Mouse (Mus musculus) CD8-positive naive resting alpha-beta T cell, adult 2 months (primary cell): ENCODE measurements around the gene Wwc2.
"Not testable (repeated sequence)": the region's sequence is repeated elsewhere in the genome, so short reads cannot be mapped to it uniquely, and the experiment has no call there.

Source experiments
- DNase-seq, 2 experiments: peaks; one replicate each; pipeline ENCODE4 v3.0.0; 2022; ENCODE audit warnings: low read depth in 2 of 2, low spot score in 2 of 2

Wwc2 gene

DNA sequence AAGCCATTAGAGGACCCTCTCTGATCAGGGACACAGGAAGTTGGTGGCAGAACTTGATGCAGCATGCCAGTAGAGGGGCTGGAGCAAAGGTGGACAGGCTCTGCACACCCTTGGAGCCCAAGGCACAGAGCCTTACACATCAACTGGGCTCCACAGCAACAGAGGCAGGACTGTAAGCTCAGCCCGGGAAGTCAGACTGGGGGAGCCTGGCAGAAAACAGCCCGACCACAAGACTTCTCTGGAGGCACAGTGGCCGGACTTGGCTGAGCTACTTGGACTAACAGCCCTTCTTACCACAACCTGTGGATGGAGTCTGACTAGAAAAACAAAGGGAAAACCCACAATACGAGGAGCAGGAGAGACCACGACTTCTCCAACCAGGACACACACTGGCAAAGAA, 137.4 kb downstream of the Wwc2 start:
- no peak for DNase-seq

DNA sequence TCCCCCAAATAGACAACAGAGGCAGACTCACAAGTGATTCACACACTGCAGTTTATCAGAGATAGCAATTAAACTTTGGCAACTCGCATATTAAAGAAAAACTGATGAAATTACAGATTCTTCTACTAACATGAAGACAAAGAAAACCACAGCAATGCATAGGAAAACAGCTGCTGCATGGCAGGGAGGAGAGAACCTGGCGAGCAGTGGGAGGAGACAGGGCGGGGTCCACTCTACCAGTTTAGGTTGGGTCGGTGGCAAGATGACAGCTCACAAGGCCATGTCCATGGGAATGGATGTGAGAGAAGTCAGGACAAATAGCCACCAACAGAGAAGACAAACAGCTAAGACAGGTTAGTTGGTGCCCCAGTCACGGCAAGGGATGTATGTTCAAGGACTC, 138.0 kb downstream of the Wwc2 start:
- DNase-seq = no peak

DNA sequence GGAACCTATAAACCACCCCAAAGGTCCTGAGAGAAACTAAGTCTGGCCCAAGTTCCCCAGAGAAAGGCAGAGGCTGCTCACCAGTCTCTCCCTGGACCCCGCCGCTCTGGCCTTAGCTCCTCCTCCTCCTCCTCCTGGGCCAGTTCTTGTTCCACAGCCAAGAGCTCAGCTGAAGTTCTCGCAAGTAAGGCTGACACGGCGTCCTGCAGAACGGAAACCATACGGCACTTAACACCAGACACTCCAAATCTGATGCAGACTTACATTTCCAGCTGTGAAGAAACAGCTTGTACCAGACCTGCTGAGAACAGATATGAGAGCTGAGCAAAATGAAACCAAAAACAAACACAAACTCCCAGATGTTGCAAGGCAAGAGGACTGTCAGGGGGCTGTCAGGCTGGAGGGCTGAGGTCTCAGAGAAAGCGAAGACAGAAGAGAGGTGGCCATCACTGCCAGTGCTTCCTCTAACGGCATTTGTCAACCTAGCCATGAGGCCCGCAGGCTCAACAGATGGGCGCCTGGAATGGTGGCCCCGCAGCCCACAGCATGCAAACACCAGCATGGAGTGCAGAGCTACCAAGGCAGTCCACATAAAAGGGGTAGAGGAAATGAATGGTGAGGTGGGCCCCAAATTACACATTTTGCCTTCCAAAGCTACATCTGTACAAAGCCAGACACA, 138.8 kb downstream of the Wwc2 start:
- no peak for DNase-seq

DNA sequence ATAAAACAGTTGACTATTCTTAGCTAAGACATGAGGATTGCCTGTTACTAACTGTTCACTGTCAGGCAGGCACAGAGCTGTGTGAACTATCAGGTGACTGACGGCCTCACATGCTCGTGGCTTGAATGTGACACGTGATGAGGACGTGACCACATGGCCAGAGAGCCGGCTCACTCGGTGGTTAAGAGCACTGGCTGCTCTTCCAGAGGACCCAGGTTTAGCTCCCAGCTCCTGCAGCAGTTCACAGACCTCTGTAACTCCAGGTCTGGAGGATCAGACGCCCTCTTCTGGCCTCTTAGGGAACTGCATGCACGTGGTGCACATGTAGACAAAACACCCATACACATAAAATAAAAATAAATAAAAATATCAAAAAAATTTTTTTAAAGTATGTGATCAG, 140.9 kb downstream of the Wwc2 start:
- DNase-seq = no peak

DNA sequence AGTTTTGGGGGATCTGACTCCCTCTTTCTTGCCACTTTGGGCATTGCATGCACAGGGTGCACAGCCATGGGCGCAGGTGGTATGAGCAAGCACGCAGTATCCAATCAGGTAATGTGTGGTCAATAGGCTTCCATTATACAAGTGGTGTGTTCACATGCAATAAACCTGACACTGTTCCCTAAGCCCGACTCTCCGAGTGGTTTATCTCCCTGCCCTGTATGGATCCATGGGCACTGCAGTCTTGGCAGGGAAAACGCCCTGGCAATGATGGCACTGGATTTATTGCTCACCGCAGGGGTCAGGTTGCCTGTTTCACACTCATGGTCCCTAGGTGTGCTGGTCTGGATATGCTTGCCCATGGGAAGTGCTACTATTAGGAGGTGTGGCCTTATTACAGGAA, 142.8 kb downstream of the Wwc2 start:
- no peak for DNase-seq

DNA sequence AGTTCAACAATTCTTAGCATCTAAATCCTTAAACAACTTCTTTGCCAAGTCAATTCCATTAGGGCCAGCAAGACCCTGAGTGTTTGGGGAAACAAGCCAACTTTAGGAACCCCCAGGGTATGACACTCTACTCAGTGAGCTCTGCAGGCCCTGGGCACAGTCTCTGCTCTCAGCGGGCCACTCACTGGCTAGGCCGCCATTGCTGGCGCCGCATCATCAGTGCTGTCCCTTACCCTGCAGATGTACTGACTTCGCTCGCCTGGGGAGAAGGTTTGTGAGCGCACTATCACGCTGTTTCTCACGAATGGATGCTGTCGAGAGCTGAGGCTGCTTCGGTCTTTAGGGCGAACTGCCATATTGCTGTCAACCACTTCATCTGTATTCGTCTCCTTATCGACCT, 143.6 kb downstream of the Wwc2 start:
- DNase-seq = no peak

DNA sequence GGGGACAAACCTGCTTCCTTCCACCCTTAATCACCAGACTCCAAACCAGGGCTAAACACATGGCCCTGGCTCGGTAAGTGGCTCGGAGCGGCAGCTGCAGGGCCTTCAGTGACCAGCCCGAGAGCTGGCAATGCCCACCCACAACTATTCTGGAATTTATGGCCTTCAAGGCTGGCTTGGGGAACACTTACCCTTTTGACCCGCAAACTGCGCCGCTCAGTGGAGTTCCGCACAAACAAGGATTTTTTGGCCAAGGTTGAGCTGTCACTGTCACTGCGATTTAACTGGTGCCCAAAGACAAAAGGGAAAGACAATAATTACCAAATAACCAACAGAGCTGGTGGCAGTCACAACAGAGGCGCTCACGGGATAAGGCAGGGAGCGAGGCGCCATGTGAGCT, 144.8 kb downstream of the Wwc2 start:
- no peak for DNase-seq

DNA sequence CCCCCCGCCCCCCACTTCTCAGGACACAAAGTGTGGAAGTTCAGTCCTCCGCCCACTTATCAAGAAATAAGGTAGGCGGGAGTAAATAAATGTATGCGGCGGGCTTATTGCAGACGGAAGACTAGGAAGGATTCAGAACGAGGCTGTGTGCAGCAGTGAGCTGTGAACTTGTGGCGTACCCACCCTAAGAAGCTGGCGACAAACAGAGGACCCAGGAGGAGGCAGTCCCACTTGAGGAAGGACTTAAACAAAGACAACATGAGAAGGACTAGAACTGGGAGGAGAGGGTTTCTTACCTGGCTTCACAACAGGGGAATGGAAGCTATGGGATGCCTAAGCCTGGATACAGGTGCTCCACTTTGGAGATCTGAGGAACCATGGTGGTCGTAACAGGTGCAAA, 147.1 kb downstream of the Wwc2 start:
- DNase-seq = no peak

DNA sequence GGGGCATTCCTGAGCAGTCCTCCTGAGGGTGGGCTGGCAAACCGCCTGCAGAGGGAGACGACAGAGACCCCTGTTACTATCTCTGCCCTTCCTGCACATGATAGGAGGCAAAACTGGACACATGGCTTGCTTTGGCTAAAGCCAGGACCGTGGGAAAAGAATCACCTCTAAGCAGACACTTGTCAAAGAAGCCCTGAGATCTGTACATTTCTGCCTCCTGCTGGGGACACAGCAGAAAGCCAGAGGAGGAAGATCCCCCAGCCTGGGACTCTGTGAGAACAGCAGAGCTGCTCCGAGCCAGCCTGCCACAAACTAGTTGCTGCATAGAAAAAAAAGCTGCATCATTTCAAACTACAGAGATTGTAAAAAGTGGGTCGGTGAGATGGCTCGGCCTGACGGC, 147.7 kb downstream of the Wwc2 start:
- no peak for DNase-seq

DNA sequence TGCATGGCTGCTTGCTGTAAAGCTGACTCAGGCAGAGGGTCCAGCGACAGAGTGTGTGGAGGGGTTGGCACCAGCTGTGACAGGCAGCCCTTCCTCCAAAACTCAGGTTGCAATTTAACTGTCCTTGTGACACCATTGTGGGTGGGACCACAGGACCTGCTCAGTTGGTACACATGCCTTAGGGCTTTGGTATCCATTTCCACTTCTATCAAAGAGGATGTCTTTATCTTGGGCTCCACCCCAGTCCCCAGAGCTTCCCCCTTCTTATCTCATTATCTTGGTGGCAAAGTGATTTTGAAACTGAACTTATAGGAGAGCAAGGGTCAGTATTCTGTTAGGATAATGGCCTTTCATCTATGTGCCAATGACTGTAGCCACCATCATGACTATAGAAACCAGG, 156.8 kb downstream of the Wwc2 start:
- DNase-seq = no peak

DNA sequence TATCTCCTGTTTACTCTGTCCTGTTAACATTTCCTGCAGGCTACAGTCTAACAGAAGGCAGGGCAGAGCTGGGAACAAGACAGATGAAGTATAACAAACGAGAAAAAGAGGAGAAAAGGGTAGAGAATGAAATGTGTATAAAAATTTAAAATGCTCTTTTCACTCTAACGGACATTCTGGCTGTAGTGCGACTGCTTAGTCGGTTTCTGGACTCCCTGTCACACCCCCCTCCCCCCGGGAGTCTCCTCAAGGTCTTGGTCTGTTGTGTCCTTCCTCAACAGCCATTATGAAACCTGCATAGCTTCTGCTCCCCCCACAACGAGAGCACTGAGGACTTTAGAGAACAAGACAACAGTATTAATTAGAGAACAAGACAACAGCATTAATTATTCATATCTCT, 158.1 kb downstream of the Wwc2 start:
- no peak for DNase-seq

DNA sequence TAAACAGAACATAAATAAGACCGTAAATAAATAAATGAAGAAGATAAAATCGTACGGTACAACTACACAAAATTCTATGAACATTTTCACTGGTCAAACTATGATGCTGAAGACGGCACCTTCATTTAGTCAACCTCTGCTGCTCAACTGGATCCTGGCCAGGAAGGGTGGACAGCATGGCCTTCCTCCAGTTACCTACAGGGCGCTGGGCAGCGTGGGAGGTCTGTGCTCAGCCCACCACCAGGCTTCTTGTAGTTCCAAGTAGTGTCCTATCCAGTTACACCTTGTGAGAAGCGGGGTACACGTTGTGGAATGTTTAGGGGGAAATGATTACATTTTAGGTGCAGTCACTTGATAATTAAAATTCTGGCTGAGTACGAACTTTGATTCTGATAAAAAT, 163.8 kb downstream of the Wwc2 start:
- no peak for DNase-seq

DNA sequence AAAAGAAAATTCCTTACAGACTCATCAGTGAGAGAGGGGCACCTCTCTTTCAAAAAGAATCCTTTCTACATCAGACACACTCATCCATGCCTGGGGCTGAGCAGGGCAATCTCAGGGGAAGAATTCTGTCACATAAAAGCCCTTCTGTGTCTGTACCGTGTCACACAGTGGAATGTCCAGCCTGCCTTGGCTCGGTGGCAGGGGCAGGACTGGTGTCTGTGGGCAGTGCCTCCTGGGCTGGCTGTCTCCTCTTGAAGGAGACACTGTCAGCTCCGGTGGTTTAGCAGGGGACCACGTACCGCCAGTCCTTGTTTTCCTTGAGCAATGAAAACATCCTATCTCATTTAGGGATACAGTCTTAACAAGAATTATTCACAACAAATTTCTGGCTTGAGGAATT, 165.1 kb downstream of the Wwc2 start:
- DNase-seq = no peak

DNA sequence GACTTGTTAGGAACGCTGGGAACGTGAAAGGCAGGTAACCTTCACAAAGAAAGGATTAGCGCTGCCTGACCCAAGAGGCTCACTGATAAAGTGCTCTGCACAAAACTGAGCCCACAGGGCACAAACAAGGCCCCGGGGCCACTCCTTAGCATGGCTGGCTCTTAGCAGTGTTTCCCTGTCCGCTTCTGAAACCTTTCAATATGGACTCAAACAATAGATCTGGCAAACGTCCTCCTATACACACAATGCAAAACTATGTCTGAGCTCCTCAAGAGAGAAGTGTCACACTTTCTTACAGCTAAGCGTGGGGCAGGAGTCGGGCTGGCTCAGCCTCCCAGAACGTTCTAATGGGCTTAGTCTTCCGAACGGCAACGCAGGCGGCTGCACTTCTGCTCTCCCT, 166.5 kb downstream of the Wwc2 start, which contains the start of gene Cldn22:
Cldn22 (plus strand) TSS at position 301 of the 400 bp plus-strand sequence.
- DNase-seq = no peak

DNA sequence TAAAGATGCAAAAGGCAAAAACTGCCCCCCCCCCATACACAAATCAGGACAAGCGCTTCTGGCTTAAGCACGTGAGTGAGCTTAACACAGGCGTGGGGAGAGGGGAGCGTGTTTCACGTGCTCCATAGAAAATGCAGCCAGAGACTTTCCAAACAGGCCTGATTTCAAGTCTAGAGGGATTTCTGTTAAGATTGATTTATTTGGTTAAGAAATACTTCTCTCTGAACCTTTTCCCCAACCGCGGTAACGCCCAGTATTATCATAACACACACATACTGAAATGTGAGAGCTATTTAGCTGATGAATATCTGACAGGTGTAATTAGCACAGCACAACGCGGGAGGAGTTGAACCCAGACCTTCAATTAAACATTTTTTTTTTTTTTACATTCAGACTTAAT, 166.9 kb downstream of the Wwc2 start:
- no peak for DNase-seq

DNA sequence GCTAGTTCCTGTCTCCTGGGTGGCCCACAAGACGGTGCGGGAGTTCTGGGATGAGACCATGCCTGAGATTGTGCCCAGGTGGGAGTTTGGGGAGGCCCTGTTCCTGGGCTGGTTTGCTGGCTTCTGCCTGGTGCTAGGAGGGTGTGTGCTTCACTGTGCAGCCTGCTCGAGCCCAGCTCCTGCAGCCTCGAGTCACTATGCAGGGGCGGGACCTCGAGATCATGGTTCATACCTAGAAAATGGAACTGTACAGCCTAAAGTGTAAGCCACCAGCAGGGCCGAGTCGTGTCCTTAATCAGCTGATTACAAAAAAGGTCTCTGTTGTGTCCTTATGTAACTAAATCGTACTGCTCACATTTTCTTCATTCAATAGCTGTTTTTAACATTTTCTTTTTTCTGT, 168.2 kb downstream of the Wwc2 start:
- not testable (repeated sequence) for DNase-seq

DNA sequence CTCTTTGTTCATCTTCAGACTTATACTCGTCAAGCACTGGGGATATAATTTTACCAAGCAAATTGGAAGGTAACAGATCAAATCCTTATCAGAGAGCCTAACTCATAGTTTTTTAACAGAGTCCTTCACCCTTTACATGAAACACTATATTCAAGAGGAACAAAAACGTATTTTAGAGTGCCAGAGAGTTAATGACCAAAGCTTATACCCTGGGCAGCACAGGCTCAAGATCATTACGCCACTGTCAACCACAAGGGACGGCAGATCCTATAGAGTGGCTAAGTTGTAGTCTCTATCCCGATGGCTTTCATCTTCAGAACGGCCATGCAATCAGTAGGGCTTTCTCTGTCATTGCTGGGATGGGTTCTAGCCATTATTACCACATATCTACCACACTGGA, 168.9 kb downstream of the Wwc2 start, which contains the start of gene Cldn24:
Cldn24 (plus strand) TSS at position 301 of the 400 bp plus-strand sequence.
- no peak for DNase-seq

DNA sequence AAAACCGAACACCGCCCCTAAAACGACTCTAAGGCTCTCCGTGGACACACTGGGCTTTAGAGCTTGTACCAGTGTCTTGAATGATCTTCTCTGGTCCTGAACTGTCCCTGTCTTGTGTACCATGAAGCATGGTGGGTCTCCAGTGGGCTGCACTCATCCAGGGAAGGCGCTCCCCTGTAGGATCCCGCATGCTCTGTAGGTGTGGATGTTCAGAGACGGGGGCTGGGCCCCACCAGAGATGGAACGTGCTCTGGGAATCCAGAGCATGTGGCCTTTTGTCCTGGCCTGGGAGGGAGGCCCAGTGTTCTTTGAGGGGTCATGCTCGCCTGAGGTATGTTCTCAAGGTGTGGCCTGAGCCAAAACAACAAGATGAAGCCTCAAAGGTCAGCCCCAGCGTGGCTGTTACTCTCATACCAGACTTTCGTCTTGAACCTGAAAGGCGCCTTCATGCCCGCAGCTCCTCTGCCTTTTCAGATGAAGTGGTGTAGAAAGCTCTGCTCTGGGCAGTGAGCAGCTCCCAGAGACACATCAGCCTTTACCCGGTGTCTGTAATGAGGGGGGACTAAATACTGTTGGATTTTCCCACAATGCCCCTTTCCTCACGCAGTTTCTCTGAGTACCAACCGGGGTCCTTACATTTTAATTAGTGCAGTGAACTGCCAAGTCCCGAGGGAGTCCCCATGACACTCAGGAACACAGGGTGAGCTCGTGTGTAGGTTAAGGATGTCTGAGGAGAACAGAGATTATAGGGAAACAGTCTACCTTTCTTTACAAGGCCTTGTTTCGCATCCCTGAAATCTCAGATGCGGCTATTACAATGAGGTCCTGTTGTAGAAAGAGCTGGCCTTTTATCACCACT, 169.6 kb downstream of the Wwc2 start:
- DNase-seq = no peak

DNA sequence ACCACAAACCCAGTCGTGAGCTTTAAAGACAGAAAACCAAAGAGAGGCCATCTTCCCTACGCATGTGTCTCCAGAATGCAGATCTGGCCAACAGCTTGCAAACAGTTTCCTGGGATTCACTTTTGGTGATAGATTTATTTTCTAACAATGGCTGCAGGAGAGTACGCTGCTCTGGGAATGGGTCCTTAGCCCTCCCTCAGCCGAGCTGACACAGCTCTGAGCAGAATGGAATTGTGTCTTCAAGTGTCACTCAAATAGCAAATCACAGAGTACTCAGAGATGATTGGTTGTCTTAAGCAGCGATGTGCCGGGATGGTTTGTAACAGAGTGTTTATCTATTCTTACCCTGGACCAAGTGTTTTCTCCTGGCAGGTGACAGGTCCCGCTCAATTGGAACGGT, 171.7 kb downstream of the Wwc2 start:
- DNase-seq = no peak

DNA sequence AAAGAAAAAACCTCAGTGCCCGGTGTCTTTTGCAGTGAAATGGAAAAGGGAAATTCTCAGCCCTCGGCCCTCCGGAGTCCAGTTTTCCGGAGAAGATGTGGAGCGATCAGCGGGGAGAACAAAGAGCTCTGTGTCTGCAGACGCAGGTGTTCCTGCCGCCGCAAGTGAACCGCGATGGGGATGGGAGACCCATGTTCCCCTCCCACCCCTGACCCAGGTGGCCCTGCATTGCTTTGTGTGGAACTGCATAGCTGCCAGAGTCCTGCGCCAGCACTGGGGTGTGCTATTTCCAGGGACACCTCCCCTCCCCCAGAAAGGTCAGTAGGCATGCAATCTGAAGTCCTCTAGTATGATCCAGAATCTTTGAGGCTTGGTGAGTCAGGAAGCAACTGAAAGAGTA, 179.5 kb downstream of the Wwc2 start:
- no peak for DNase-seq

DNA sequence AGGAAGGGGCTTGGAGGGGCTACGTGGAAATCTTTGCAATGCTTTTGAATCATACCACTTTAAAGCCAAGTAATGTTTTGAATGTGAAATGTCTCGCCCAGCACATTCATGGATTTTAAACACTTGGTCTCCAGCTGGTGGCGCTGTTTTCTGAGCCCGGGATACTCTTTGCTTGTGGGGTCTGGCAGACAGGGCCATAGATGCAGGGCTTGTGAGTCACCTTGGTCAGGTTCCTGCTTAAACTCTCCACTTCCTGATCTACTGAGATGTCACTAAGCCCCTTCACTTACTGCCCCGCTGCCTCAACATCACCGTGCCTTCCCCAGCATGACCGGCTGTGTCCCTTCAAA, 180.1 kb downstream of the Wwc2 start:
- DNase-seq = no peak

DNA sequence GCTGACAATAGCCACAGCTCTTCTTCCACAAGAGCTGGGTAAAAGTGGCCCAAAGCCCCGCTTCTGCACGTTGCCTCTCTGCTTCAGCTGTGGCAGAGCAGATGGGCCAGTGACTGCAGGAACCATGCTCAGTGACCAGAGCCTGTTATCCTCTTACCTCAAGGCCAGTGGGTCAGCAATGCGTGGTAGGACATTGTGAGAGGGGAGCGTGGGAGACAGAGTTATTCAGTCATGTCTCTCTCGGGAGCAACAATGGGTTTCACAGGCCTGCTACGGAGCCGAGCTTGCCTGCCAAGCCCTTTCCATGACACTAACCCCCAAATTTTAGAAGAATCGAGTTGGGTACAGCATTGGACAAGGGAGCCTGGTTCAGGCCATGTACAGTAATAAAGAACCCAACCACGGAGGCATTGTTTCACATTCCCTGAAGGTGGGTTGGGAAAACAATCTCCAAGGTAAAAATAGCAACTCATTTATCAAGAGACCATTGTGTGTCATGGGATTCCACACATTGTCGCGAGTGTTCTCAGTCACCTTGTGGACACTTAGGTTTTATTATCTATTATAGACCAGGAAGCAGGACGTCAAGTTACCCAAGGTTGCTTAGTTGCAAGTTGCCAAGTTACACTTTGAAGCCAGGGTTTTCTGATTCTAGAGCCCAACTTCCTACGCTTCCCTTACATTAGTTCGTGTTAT, 180.6 kb downstream of the Wwc2 start:
- no peak for DNase-seq
